Mouse (Mus musculus): ENCODE results near the gene Kif22. TPM values are rescaled to one million over a fixed set of nuclear protein-coding genes. Genes with fewer than 3 reads are reported as not detected.

Gene Kif22
- total RNA-seq, 2 experiments from 2014 or later, result 0.66 to 0.84 TPM

- Histone ChIP-seq H3K4me3 (peak overlapping the region; percentile 71), H3K27ac (peak overlapping the region; percentile 67)
- intact Hi-C loops (cut with DNase I), result loop anchor here (10.0 kb wide), 1 partner anchor 266 kb away; the partner anchor contains the start of gene Mapk3
- DNase-seq, result no peak
- no peak for TF ChIP-seq CTCF (IDR thresholded peaks at IDR 0.05)
These were observed 21.8 kb downstream of the Kif22 start for GRCm38 (mm10) chr7:127020491-127020890.

- Histone ChIP-seq H3K4me3 (peak overlapping the region; percentile 71), H3K27ac (peak overlapping the region; percentile 67)
- no peak for DNase-seq
- TF ChIP-seq CTCF (IDR thresholded peaks at IDR 0.05), result no peak
- intact Hi-C loops (cut with DNase I), result loop anchor here (10.0 kb wide), 1 partner anchor 265 kb away; the partner anchor contains the start of gene Mapk3
These were observed 22.2 kb downstream of the Kif22 start for GRCm38 (mm10) chr7:127020031-127020430.

- no peak for TF ChIP-seq CTCF (IDR thresholded peaks at IDR 0.05)
- peak overlapping the region; percentile 67 for H3K27ac ChIP-seq
These were observed 22.8 kb downstream of the Kif22 start for GRCm38 (mm10) chr7:127019306-127019960.

GRCm38 (mm10) chr7:127018416-127019305 is 23.6 kb downstream of the Kif22 start:
- peak overlapping the region; percentile 96 for H3K27ac ChIP-seq
- DNase-seq, result peak; percentile 16
- intact Hi-C loops (cut with DNase I), result no loop called here
- no peak for TF ChIP-seq CTCF (IDR thresholded peaks at IDR 0.05)
- H3K4me3 ChIP-seq, result peak overlapping the region; percentile 71; the same call in 1 of the 2 replicates

More at GRCm38 (mm10) chr7:127019306-127019960, 22.8 kb downstream of the Kif22 start:
- DNase-seq, result no peak
- H3K4me3 ChIP-seq, result peak overlapping the region; percentile 71
- intact Hi-C loops (cut with DNase I), result no loop called here

GRCm38 (mm10) chr7:127017950-127018345 is 24.3 kb downstream of the Kif22 start:
- no peak for TF ChIP-seq CTCF (IDR thresholded peaks at IDR 0.05)
- DNase-seq, result peak; percentile 34
- Histone ChIP-seq H3K4me3 (no peak overlapping the region), H3K27ac (peak overlapping the region; percentile 96)
- intact Hi-C loops (cut with DNase I), result loop anchor here (2.0 kb wide), 1 partner anchor 41 kb away; the partner anchor contains the start of gene Cdiptos

GRCm38 (mm10) chr7:127016971-127017949 is 25.0 kb downstream of the Kif22 start, which contains the start of gene Pagr1a:
Pagr1a (minus strand) TSS chr7:127017352.
- intact Hi-C loops (cut with DNase I), result loop anchor here (2.0 kb wide), 1 partner anchor 40 kb away; the partner anchor contains the start of gene Cdiptos
- peak; percentile 98 for DNase-seq
- Histone ChIP-seq H3K27ac (peak within 1 kb of the TSS; percentile 96), H3K4me3 (peak within 1 kb of the TSS; percentile 89)
- peak; percentile 93 for TF ChIP-seq CTCF (IDR thresholded peaks at IDR 0.05)

GRCm38 (mm10) chr7:127016486-127016938 is 25.8 kb downstream of the Kif22 start:
- TF ChIP-seq CTCF (IDR thresholded peaks at IDR 0.05), result no peak
- peak overlapping the region; percentile 96 for H3K27ac ChIP-seq
- intact Hi-C loops (cut with DNase I), result loop anchor here (2.0 kb wide), 1 partner anchor 40 kb away; the partner anchor contains the start of gene Cdiptos
- peak overlapping the region; percentile 89 for H3K4me3 ChIP-seq
- peak; percentile 69 for DNase-seq

GRCm38 (mm10) chr7:127016481-127016485 is 26.0 kb downstream of the Kif22 start, which contains the start of gene Pagr1b:
Pagr1b (minus strand) TSS chr7:127016484.
- no peak for TF ChIP-seq CTCF (IDR thresholded peaks at IDR 0.05)
- intact Hi-C loops (cut with DNase I), result loop anchor here (2.0 kb wide), 1 partner anchor 39 kb away; the partner anchor contains the start of gene Cdiptos
- H3K27ac ChIP-seq, result peak within 1 kb of the TSS; percentile 96
- H3K4me3 ChIP-seq, result peak within 1 kb of the TSS; percentile 89
- DNase-seq, result no peak

- intact Hi-C loops (cut with DNase I), result loop anchor here (2.0 kb wide), 1 partner anchor 39 kb away; the partner anchor contains the start of gene Cdiptos
- peak overlapping the region; percentile 96 for H3K27ac ChIP-seq
- peak overlapping the region; percentile 89 for H3K4me3 ChIP-seq
- no peak for DNase-seq
- TF ChIP-seq CTCF (IDR thresholded peaks at IDR 0.05), result no peak
These were observed 26.2 kb downstream of the Kif22 start for GRCm38 (mm10) chr7:127016081-127016480.

- intact Hi-C loops (cut with DNase I), result no loop called here
- peak overlapping the region; percentile 89 for H3K4me3 ChIP-seq
These were observed 27.3 kb downstream of the Kif22 start for GRCm38 (mm10) chr7:127014993-127015392.

GRCm38 (mm10) chr7:127014320-127014719 is 28.0 kb downstream of the Kif22 start, which contains the start of gene Mvp:
Mvp (minus strand) TSS chr7:127014621.
- H3K27ac ChIP-seq, result peak within 1 kb of the TSS; percentile 95
- DNase-seq, result peak; percentile 78
- peak within 1 kb of the TSS; percentile 89 for H3K4me3 ChIP-seq
- TF ChIP-seq CTCF (IDR thresholded peaks at IDR 0.05), result no peak
- intact Hi-C loops (cut with DNase I), result no loop called here

More at GRCm38 (mm10) chr7:127014993-127015392, 27.3 kb downstream of the Kif22 start:
- no peak for DNase-seq
- no peak for TF ChIP-seq CTCF (IDR thresholded peaks at IDR 0.05)
- H3K27ac ChIP-seq, result peak overlapping the region; percentile 95

GRCm38 (mm10) chr7:127013385-127013784 is 28.9 kb downstream of the Kif22 start:
- peak overlapping the region; percentile 89 for H3K4me3 ChIP-seq
- DNase-seq, result no peak
- H3K27ac ChIP-seq, result peak overlapping the region; percentile 95; the same call in 1 of the 2 replicates
- TF ChIP-seq CTCF (IDR thresholded peaks at IDR 0.05), result no peak
- intact Hi-C loops (cut with DNase I), result no loop called here

All from gastrocnemius, adult 2 months (tissue).